Mouse (Mus musculus) cortical plate, adult 2 months (tissue): Measurements from ENCODE around the gene Arhgef15. TPM values are rescaled to one million over a fixed set of nuclear protein-coding genes. Genes with fewer than 3 reads are reported as not detected.

ENCODE experiments used
- H3K27ac ChIP-seq: fragments of 200-500 bp; 2 replicates; pipeline ENCODE4 v1.5.1; 2012; ENCODE audit warnings: low read length, control low read depth, inconsistent platforms; ENCODE audit not compliant: insufficient read depth
- H3K4me1 ChIP-seq: fragments of 200-500 bp; 2 replicates; pipeline ENCODE4 v1.6.1; 2011; ENCODE audit warnings: low read length; ENCODE audit not compliant: control insufficient read depth, insufficient read depth
- H3K4me3 ChIP-seq: fragments of 200-500 bp; 2 replicates; pipeline ENCODE4 v1.5.1; 2011; ENCODE audit warnings: mild to moderate bottlenecking, low read length, control low read depth; ENCODE audit not compliant: insufficient read depth
- CTCF ChIP-seq: fragments of 200-500 bp; IDR thresholded peaks from 2 replicates; pipeline ENCODE4 v1.5.1; 2011; ENCODE audit warnings: mild to moderate bottlenecking, control low read depth, low read length; ENCODE audit not compliant: insufficient read depth; ENCODE audit errors: extremely low read depth
- POLR2A ChIP-seq: fragments of 200-500 bp; IDR thresholded peaks from 2 replicates; pipeline ENCODE4 v1.6.1; 2011; ENCODE audit warnings: mild to moderate bottlenecking, low read length, control low read depth; ENCODE audit not compliant: insufficient read depth; ENCODE audit errors: extremely low read depth
- polyA plus RNA-seq: library from polyadenylated mRNA; depleted of rRNA; stranded (reverse); fragments of >200 nt; gene quantifications from 2 replicates; pipeline ENCODE4 v1.2.3, GENCODE M21; 2012

Arhgef15 gene
- polyA plus RNA-seq, 1 experiment: 27.5 TPM

- no peak overlapping the region for H3K27ac ChIP-seq
- H3K4me3 ChIP-seq: no peak overlapping the region
- no peaks in the 10 kb centered on the region for H3K4me1 ChIP-seq
- TF ChIP-seq POLR2A (no peak), CTCF (no peak)
Observed at GRCm38 (mm10) chr11:68933885-68934507, 23.3 kb downstream of the Arhgef15 start.

- Histone ChIP-seq H3K4me3 (no peak overlapping the region), H3K27ac (no peak overlapping the region), H3K4me1 (no peaks in the 10 kb centered on the region)
- TF ChIP-seq POLR2A (no peak), CTCF (no peak)
Observed at GRCm38 (mm10) chr11:68929947-68930346, 27.3 kb downstream of the Arhgef15 start.

- no peak within 1 kb of the TSS for H3K4me3 ChIP-seq
- no peak within 1 kb of the TSS for H3K27ac ChIP-seq
- H3K4me1 ChIP-seq: no peaks in the 10 kb centered on the region
- TF ChIP-seq POLR2A (no peak), CTCF (no peak)
Observed at GRCm38 (mm10) chr11:68926981-68927380, 30.3 kb downstream of the Arhgef15 start, which contains the start of gene Odf4. Gene Odf4, minus strand, starts transcription at chr11:68927081.

- no peak overlapping the region for H3K27ac ChIP-seq
- no peak for TF ChIP-seq CTCF
- no peak for TF ChIP-seq POLR2A
- H3K4me1 ChIP-seq: no peaks in the 10 kb centered on the region
- H3K4me3 ChIP-seq: no peak overlapping the region
Observed at GRCm38 (mm10) chr11:68924749-68925148, 32.5 kb downstream of the Arhgef15 start.

- Histone ChIP-seq H3K27ac (no peak overlapping the region), H3K4me3 (no peak overlapping the region), H3K4me1 (no peaks in the 10 kb centered on the region)
- no peak for TF ChIP-seq CTCF
- TF ChIP-seq POLR2A: no peak
Observed at GRCm38 (mm10) chr11:68923191-68923590, 34.1 kb downstream of the Arhgef15 start.

GRCm38 (mm10) chr11:68914566-68914965 lies 42.7 kb downstream of the Arhgef15 start:
- Histone ChIP-seq H3K4me3 (no peak overlapping the region), H3K27ac (no peak overlapping the region), H3K4me1 (no peaks in the 10 kb centered on the region)
- TF ChIP-seq CTCF: no peak
- TF ChIP-seq POLR2A: no peak

- Histone ChIP-seq H3K27ac (no peak overlapping the region), H3K4me1 (no peaks in the 10 kb centered on the region), H3K4me3 (no peak overlapping the region)
- TF ChIP-seq CTCF (no peak), POLR2A (no peak)
Observed at GRCm38 (mm10) chr11:68911531-68912177, 45.6 kb downstream of the Arhgef15 start.

- no peaks in the 10 kb centered on the region for H3K4me1 ChIP-seq
- no peak overlapping the region for H3K4me3 ChIP-seq
- TF ChIP-seq CTCF (no peak), POLR2A (no peak)
- H3K27ac ChIP-seq: no peak overlapping the region
Observed at GRCm38 (mm10) chr11:68908846-68909503, 48.3 kb downstream of the Arhgef15 start.

GRCm38 (mm10) chr11:68907251-68907650 lies 50.0 kb downstream of the Arhgef15 start:
- H3K4me1 ChIP-seq: no peaks in the 10 kb centered on the region
- no peak overlapping the region for H3K27ac ChIP-seq
- H3K4me3 ChIP-seq: no peak overlapping the region
- TF ChIP-seq CTCF (no peak), POLR2A (no peak)

- Histone ChIP-seq H3K4me1 (no peaks in the 10 kb centered on the region), H3K27ac (no peak overlapping the region), H3K4me3 (no peak overlapping the region)
- TF ChIP-seq CTCF (no peak), POLR2A (no peak)
Observed at GRCm38 (mm10) chr11:68906461-68906790, 50.9 kb downstream of the Arhgef15 start.
